Comparison of ENCODE assay signal across 26 mouse cellular contexts in genomic region chr5:65069872-65070271, GRCm38 (mm10). TPM values are rescaled to one million over a fixed set of nuclear protein-coding genes. Genes with fewer than 3 reads are reported as not detected.
DNase-seq lines count a peak whose midpoint lies in the region; ATAC-seq lines count a peak whose summit lies in the region.
"Had no signal": no experiment of that assay in that cellular context is flagged by ENCODE, and none has a peak within 500 bp of the region (broad histone marks: within the 10 kb centered on the region; RNA-seq: fewer than 3 reads in every experiment).

No protein-coding gene starts in this region.

- no peaks in the 10 kb centered on the region for H3K36me3 ChIP-seq in hindbrain, embryonic 13.5 days
- no peaks in the 10 kb centered on the region for H3K36me3 ChIP-seq in hindbrain, embryonic 10.5 days
- H3K36me3 ChIP-seq in neural tube, embryonic 13.5 days: no peaks in the 10 kb centered on the region
- H3K36me3 ChIP-seq in midbrain, embryonic 15.5 days (replicated peaks): no peaks in the 10 kb centered on the region
- no peaks in the 10 kb centered on the region for H3K36me3 ChIP-seq in kidney, embryonic 16.5 days (ENCODE audit: insufficient read depth, low read length)
- H3K36me3 ChIP-seq: embryonic facial prominence, embryonic 13.5 days; heart, embryonic 10.5 days; intestine, embryonic 15.5 days had no signal

- peaks cover 2% of the 10 kb centered on the region; the same call in 1 of the 2 replicates for H3K4me1 ChIP-seq in hindbrain, embryonic 13.5 days (replicated peaks)
- H3K4me1 ChIP-seq in hindbrain, embryonic 10.5 days (replicated peaks): no peaks in the 10 kb centered on the region
- peaks cover 12% of the 10 kb centered on the region for H3K4me1 ChIP-seq in neural tube, embryonic 13.5 days (replicated peaks)
- peaks cover 4% of the 10 kb centered on the region; the same call in 1 of the 2 replicates for H3K4me1 ChIP-seq in midbrain, embryonic 15.5 days
- no peaks in the 10 kb centered on the region for H3K4me1 ChIP-seq in kidney, embryonic 16.5 days (ENCODE audit: insufficient read depth, low read length)
- H3K4me1 ChIP-seq: embryonic facial prominence, embryonic 13.5 days; heart, embryonic 10.5 days; intestine, embryonic 15.5 days had no signal

- H3K9me3 ChIP-seq in hindbrain, embryonic 13.5 days: no peaks in the 10 kb centered on the region
- no peaks in the 10 kb centered on the region for H3K9me3 ChIP-seq in hindbrain, embryonic 10.5 days
- no peaks in the 10 kb centered on the region for H3K9me3 ChIP-seq in neural tube, embryonic 13.5 days
- H3K9me3 ChIP-seq in midbrain, embryonic 15.5 days: no peaks in the 10 kb centered on the region
- no peaks in the 10 kb centered on the region for H3K9me3 ChIP-seq in kidney, embryonic 16.5 days (ENCODE audit: low read length)
- H3K9me3 ChIP-seq: embryonic facial prominence, embryonic 13.5 days; forebrain, embryonic 13.5 days; heart, embryonic 10.5 days; intestine, embryonic 15.5 days had no signal

- H3K27me3 ChIP-seq in hindbrain, embryonic 13.5 days: no peaks in the 10 kb centered on the region
- H3K27me3 ChIP-seq in hindbrain, embryonic 10.5 days (ENCODE audit: insufficient read depth, poor library complexity, severe bottlenecking): no peaks in the 10 kb centered on the region
- H3K27me3 ChIP-seq in neural tube, embryonic 13.5 days: no peaks in the 10 kb centered on the region
- H3K27me3 ChIP-seq in midbrain, embryonic 15.5 days (replicated peaks): no peaks in the 10 kb centered on the region
- no peaks in the 10 kb centered on the region for H3K27me3 ChIP-seq in kidney, embryonic 16.5 days (ENCODE audit: insufficient read depth, low read length)
- H3K27me3 ChIP-seq: embryonic facial prominence, embryonic 13.5 days; forebrain, embryonic 13.5 days; intestine, embryonic 15.5 days had no signal

- WGBS in hindbrain, embryonic 13.5 days: 67% methylated on average over 11 of the region's 11 CpGs
- WGBS in hindbrain, embryonic 10.5 days: 79% methylated on average over 11 of the region's 11 CpGs
- 53% methylated on average over 11 of the region's 11 CpGs for WGBS in neural tube, embryonic 13.5 days
- 48% methylated on average over 11 of the region's 11 CpGs for WGBS in midbrain, embryonic 15.5 days
- 65% methylated on average over 11 of the region's 11 CpGs for WGBS in kidney, embryonic 16.5 days

- no peak overlapping the region for H3K4me3 ChIP-seq in hindbrain, embryonic 13.5 days
- no peak overlapping the region for H3K4me3 ChIP-seq in hindbrain, embryonic 10.5 days
- H3K4me3 ChIP-seq in neural tube, embryonic 13.5 days: no peak overlapping the region
- H3K4me3 ChIP-seq in midbrain, embryonic 15.5 days: no peak overlapping the region
- H3K4me3 ChIP-seq in kidney, embryonic 16.5 days (ENCODE audit: low read length): no peak overlapping the region
- H3K4me3 ChIP-seq: embryonic facial prominence, embryonic 13.5 days; erythroblast, embryonic 14.5 days; forebrain, embryonic 13.5 days; gastrocnemius, adult 2 months; heart, embryonic 10.5 days; intestine, embryonic 15.5 days; layer of hippocampus, adult 2 months had no signal

- H3K4me2 ChIP-seq in hindbrain, embryonic 13.5 days: no peak overlapping the region
- no peak overlapping the region for H3K4me2 ChIP-seq in neural tube, embryonic 13.5 days
- no peak overlapping the region for H3K4me2 ChIP-seq in midbrain, embryonic 15.5 days
- no peak overlapping the region for H3K4me2 ChIP-seq in kidney, embryonic 16.5 days (replicated peaks; ENCODE audit: low read depth, low read length)
- H3K4me2 ChIP-seq: embryonic facial prominence, embryonic 13.5 days; forebrain, embryonic 13.5 days; intestine, embryonic 15.5 days; lung, embryonic 14.5 days had no signal

- no peak overlapping the region for H3K9ac ChIP-seq in hindbrain, embryonic 13.5 days
- no peak overlapping the region; the same call in 1 of the 2 replicates for H3K9ac ChIP-seq in neural tube, embryonic 13.5 days
- no peak overlapping the region for H3K9ac ChIP-seq in midbrain, embryonic 15.5 days
- H3K9ac ChIP-seq in kidney, embryonic 16.5 days (replicated peaks; ENCODE audit: low read length): no peak overlapping the region
- H3K9ac ChIP-seq: embryonic facial prominence, embryonic 13.5 days; forebrain, embryonic 13.5 days; intestine, embryonic 15.5 days; liver, embryonic 14.5 days; lung, embryonic 14.5 days had no signal

- no peak for DNase-seq in hindbrain, embryonic 10.5 days (ENCODE audit: low spot score)
- no peak for DNase-seq in neural tube, embryonic 10.5 days (ENCODE audit: extremely low spot score, low spot score)
- DNase-seq: adrenal gland, adult 2 months; cerebellum, adult 8-10 months; cerebellum, postnatal 36 days; embryo, embryonic 11 days; gastrocnemius, adult 2 months; heart, postnatal 4 days; kidney, adult 8-10 months; kidney, postnatal 25 days; lung, embryonic 14.5 days; thymus, adult 18-20 months; thymus, postnatal 36 days had no signal

- H3K27ac ChIP-seq in hindbrain, embryonic 13.5 days: peak overlapping the region; percentile 50; the same call in 1 of the 2 replicates
- H3K27ac ChIP-seq in hindbrain, embryonic 10.5 days: no peak overlapping the region
- peak overlapping the region; percentile 49 for H3K27ac ChIP-seq in neural tube, embryonic 13.5 days (replicated peaks)
- H3K27ac ChIP-seq in midbrain, embryonic 15.5 days: peak overlapping the region; percentile 66
- no peak overlapping the region for H3K27ac ChIP-seq in kidney, embryonic 16.5 days (ENCODE audit: low read length)
- H3K27ac ChIP-seq: embryonic facial prominence, embryonic 13.5 days; forebrain, embryonic 13.5 days; gastrocnemius, adult 2 months; heart, embryonic 10.5 days; intestine, embryonic 15.5 days; layer of hippocampus, adult 2 months; liver, embryonic 14.5 days had no signal

- ATAC-seq in hindbrain, embryonic 13.5 days (ENCODE audit: low FRiP score): no peak
- ATAC-seq in neural tube, embryonic 13.5 days (ENCODE audit: low read depth): 0 out of 2 replicates have a peak, but pooled peaks have one; percentile 38
- ATAC-seq in midbrain, embryonic 15.5 days (replicated peaks): peak; percentile 18; the same call in 1 of the 2 replicates
- no peak for ATAC-seq in monocyte, adult 5-6 weeks (replicated peaks; ENCODE audit: insufficient number of reproducible peaks, low FRiP score, low TSS enrichment, poor library complexity, severe bottlenecking)
- ATAC-seq in kidney, embryonic 16.5 days (ENCODE audit: low FRiP score, low TSS enrichment): no peak
- ATAC-seq: CD4-positive, CD25-positive, alpha-beta regulatory T cell, adult 4 months; forebrain, embryonic 13.5 days; intestine, embryonic 15.5 days had no signal

RNA-seq across cellular contexts. Expression of gene Tmem156, which starts 22.1 kb away (rescaled TPM):
- 0.19 TPM in 1 of 2 replicates, not detected in the other for polyA plus RNA-seq in hindbrain, embryonic 13.5 days (2015; fragmentation: Nextera tagmentation; extraction: Ambion mirVana)
- polyA plus RNA-seq in hindbrain, embryonic 10.5 days (2016; fragmentation: Nextera tagmentation; extraction: Ambion mirVana): not detected in 2 replicates
- not detected in 2 replicates for polyA plus RNA-seq in neural tube, embryonic 13.5 days (2015; fragmentation: Nextera tagmentation; extraction: Ambion mirVana)
- 0.11 and 0.22 TPM in 2 replicates for polyA plus RNA-seq in midbrain, embryonic 15.5 days (2015; fragmentation: Nextera tagmentation; extraction: Ambion mirVana)
- 69.7 to 98.1 TPM (median 80.6 TPM) in 3 replicates for total RNA-seq in monocyte, adult 5-6 weeks (2017)
- polyA plus RNA-seq in kidney, embryonic 16.5 days (2015; fragmentation: Nextera tagmentation; extraction: Ambion mirVana): 0.17 and 0.28 TPM in 2 replicates
- total RNA-seq: gastrocnemius, adult 2 months had no signal
- polyA plus RNA-seq: adrenal gland, adult 2 months; erythroblast, embryonic 14.5 days; forebrain, embryonic 13.5 days had no signal

RNA-seq across cellular contexts. Expression of gene Klhl5, which starts 37.5 kb away (rescaled TPM):
- 42.8 and 52.3 TPM in 2 replicates for polyA plus RNA-seq in hindbrain, embryonic 13.5 days (2015; fragmentation: Nextera tagmentation; extraction: Ambion mirVana)
- 15.7 and 18.9 TPM in 2 replicates for polyA plus RNA-seq in hindbrain, embryonic 10.5 days (2016; fragmentation: Nextera tagmentation; extraction: Ambion mirVana)
- 55.8 and 60.8 TPM in 2 replicates for polyA plus RNA-seq in neural tube, embryonic 13.5 days (2015; fragmentation: Nextera tagmentation; extraction: Ambion mirVana)
- 51.9 and 53.0 TPM in 2 replicates for polyA plus RNA-seq in midbrain, embryonic 15.5 days (2015; fragmentation: Nextera tagmentation; extraction: Ambion mirVana)
- 73.5 to 108 TPM (median 98.7 TPM) in 3 replicates for total RNA-seq in monocyte, adult 5-6 weeks (2017)
- polyA plus RNA-seq in kidney, embryonic 16.5 days (2015; fragmentation: Nextera tagmentation; extraction: Ambion mirVana): 13.7 and 15.8 TPM in 2 replicates

Comparison
In these comparisons a context has a peak if more than half of its experiments do, and no peak if none do; other contexts are left out.
1. H3K27ac ChIP-seq: peak in hindbrain, embryonic 13.5 days (single experiment), neural tube, embryonic 13.5 days (single experiment) and midbrain, embryonic 15.5 days (single experiment); none in hindbrain, embryonic 10.5 days (single experiment) and kidney, embryonic 16.5 days (single experiment).
2. ATAC-seq: peak in neural tube, embryonic 13.5 days (single experiment) and midbrain, embryonic 15.5 days (single experiment); none in hindbrain, embryonic 13.5 days (single experiment), monocyte, adult 5-6 weeks (single experiment) and kidney, embryonic 16.5 days (single experiment).